Mouse (Mus musculus): ENCODE results near the gene Tulp1.

Gene Tulp1

DNA sequence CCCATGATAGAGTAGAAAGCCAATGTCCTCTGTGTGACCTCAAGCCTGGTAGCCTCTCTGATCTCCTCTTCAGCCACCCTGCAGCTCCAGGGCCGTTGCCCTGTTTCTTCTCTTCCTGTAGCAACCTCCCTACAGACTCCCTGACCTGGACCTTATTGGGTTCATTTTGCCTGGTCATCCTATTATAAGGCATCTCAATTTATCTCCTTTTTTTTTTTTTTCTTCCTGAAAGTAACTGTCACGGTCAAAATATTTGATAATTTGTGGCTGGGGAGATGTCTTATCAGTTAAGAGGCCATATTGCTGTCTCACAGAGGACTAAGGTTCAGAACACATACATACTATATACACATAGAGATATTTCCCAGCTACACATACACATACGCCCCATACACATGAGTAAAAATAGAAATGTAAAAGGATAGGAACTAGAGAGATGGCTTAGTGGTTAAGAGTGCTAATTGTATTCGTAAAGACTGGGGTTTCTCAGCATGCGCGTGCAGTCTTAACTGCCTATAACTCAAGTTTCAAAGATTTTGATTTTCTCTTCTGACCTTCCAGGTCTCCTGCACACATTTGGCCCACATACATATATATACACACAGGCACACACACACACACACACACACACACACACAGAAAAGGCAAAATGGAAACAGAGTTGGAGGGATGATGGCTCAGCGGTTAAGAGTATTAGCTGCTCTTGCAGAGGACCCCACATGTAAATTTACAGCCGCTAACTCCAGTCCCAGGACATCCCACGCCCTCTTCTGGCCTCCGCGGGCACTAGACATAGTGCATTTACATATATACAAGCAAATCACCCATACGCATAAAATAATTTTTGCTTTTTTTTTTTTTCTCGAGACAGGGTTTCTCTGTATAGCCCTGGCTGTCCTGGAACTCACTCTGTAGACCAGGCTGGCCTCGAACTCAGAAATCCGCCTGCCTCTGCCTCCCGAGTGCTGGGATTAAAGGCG, 52.5 kb downstream of the Tulp1 start:
- peak; percentile 60 for DNase-seq

DNA sequence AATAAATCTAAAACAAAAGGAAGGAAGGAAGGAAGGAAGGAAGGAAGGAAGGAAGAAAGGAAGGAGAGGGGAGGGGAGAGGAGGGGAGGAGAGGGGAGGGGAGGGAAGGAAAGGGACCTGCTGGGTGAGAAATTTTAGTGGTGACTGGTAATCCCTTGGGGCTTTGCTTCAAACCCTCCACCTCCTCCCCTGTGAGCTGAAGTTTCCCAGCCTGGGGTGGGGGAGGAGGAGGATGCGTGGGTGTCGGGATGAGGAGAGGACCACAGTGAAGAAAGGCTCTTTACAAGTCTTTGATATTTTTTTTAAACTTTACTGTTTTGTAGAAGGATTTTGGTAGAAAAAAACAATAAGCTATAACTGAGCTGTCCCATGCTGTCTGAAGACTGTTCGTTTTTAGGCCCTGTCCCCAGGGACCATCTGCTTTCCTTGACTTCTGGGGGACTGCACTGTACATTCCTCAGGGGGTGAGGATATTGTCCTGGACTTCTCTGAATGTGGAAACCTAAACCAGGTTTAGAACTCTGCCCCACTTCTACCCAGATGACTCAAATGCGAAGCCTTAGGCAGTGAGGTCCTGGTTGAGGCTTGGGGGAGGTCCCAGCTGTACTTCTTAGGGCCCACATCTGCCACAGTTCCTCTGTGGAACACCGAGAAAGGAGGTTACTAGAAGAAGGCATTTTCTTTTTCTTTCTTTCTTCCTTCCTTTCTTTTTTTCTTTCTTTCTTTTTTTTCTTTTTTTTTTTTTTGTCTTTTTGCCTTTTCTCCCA, 53.5 kb downstream of the Tulp1 start:
- peak; percentile 20 for DNase-seq

DNA sequence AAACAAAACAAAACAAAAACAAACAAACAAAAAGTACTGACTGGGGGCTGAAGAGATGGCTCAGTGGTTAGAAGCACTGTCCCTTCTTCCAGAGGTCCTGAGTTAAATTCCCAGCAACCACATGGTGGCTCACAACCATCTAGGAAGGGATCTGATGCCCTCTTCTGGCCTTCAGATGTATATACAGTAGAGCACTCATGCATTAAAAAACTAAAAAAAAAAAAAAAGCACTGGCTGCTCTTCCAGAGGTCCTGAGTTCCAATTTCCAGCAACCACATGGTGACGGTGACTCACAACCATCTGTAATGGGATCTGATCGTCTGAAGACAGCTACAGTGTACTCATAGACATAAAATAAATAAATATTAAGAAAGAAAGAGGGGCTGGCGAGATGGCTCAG, 54.2 kb downstream of the Tulp1 start:
- no peak for DNase-seq

GRCm38 (mm10) chr17:28308297-28309195, 56.5 kb downstream of the Tulp1 start:
- DNase-seq: peak; percentile 68

DNA sequence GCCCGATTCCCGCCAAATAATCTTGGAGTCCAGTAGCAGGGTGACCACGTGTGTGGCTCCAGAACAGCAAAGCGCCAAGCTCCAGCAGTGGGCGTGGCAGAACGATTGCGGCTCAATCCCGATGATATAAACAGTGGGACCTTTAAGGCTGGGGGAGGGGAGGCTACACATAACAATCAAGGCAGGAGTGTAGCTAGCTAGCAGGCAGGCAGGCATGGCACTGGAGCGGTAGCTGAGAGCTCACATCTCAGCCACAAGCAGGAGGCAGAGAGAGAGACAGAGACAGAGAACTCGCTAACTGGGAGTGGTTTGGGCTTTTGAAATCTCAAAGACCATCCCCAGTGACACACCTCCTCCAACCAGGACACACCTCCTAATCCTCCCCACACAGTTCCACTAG, 59.9 kb downstream of the Tulp1 start:
- DNase-seq: no peak

Data from cerebellum, adult 11-12 months (tissue).